19 mouse cellular contexts compared by ENCODE assay signal in genomic region chr14:87572453-87572852, GRCm38 (mm10).
"Had no signal": no experiment of that assay in that cellular context is flagged by ENCODE, and none has a peak within 500 bp of the region (broad histone marks: within the 10 kb centered on the region; RNA-seq: fewer than 3 reads in every experiment).

No protein-coding gene starts in this region.

- H3K27ac ChIP-seq: kidney, embryonic 15.5 days; left cerebral cortex, adult 2 months; liver, embryonic 13.5 days; midbrain, embryonic 10.5 days; midbrain, embryonic 13.5 days; neural tube, embryonic 13.5 days; stomach, postnatal 0 days had no signal

- ATAC-seq: midbrain, embryonic 13.5 days; midbrain, embryonic 16.5 days had no signal

- DNase-seq: kidney, adult 8-10 months; kidney, postnatal 10 days; kidney, postnatal 36 days; layer of hippocampus, postnatal 36 days; liver, embryonic 13.5 days; lung, adult 2 months; lung, postnatal 14 days; lung, postnatal 4 days; thymus, adult 2 months; thymus, postnatal 14 days; thymus, postnatal 4 days had no signal

- H3K4me3 ChIP-seq: kidney, embryonic 15.5 days; left cerebral cortex, adult 2 months; liver, embryonic 13.5 days; midbrain, embryonic 10.5 days; midbrain, embryonic 13.5 days; myocyte; neural tube, embryonic 13.5 days had no signal
